Mouse (Mus musculus): ENCODE results near the gene Itln1.

DNA sequence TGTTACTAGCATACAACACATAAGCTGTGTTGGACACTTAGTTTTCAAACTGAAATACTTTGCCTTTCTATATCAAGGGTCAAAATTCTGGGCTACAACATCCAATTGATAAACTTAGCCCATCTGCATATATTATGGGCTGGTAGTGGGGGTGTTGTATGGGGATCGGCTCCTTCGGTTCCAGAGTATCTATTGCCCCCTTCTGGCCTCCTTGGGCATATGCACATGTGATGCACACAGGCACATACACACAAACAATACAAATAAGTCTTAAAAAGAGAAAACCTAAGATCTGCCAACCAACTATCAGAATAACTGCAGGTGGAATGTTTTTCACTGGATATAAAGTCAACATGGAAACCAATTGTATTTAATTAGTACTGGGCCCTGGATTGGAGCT lies 21.9 kb downstream of the Itln1 start:
- TF ChIP-seq CTCF (IDR thresholded peaks at IDR 0.05; ENCODE audit: low read depth, low read length) (0 out of 2 replicates have a peak, but pooled peaks have one; percentile 17), POLR2A (IDR thresholded peaks at IDR 0.05; ENCODE audit: borderline replicate concordance, low read depth, low read length) (no peak)

Data from bone marrow macrophage, adult 2 months (primary cell).